In genomic region chr11:31368252-31368964, GRCm38 (mm10) we compare ENCODE assay signal across 8 mouse cellular contexts. TPM values are rescaled to one million over a fixed set of nuclear protein-coding genes. Genes with fewer than 3 reads are reported as not detected.
A peak's percentile ranks its signal among the peaks of the same experiment; 100 is the strongest.
DNase-seq lines count a peak whose midpoint lies in the region; ATAC-seq lines count a peak whose summit lies in the region.

No protein-coding gene starts in this region.

- no peaks in the 10 kb centered on the region for H3K9me3 ChIP-seq in megakaryocyte, embryonic 14.5 days
- H3K9me3 ChIP-seq in hindbrain, embryonic 11.5 days (ENCODE audit: control insufficient read depth, low read length) = no peaks in the 10 kb centered on the region
- H3K9me3 ChIP-seq in midbrain, embryonic 12.5 days = no peaks in the 10 kb centered on the region

- H3K27ac ChIP-seq in hindbrain, embryonic 11.5 days (ENCODE audit: low read depth, low read length) = no peak overlapping the region
- H3K27ac ChIP-seq in midbrain, embryonic 12.5 days (replicated peaks) = no peak overlapping the region

- peak overlapping the region; percentile 98 for H3K4me2 ChIP-seq in hindbrain, embryonic 11.5 days (replicated peaks; ENCODE audit: low read depth, low read length)
- peak overlapping the region; percentile 92 for H3K4me2 ChIP-seq in midbrain, embryonic 12.5 days (replicated peaks)

- peaks cover 68% of the 10 kb centered on the region for H3K4me1 ChIP-seq in megakaryocyte, embryonic 14.5 days
- H3K4me1 ChIP-seq in hindbrain, embryonic 11.5 days (replicated peaks; ENCODE audit: control insufficient read depth, insufficient read depth, low read length) = peaks cover 8% of the 10 kb centered on the region
- peaks cover 27% of the 10 kb centered on the region for H3K4me1 ChIP-seq in midbrain, embryonic 12.5 days

- WGBS in hindbrain, embryonic 11.5 days = 3% methylated on average over 36 of the region's 36 CpGs
- WGBS in midbrain, embryonic 12.5 days = 1% methylated on average over 36 of the region's 36 CpGs

- DNase-seq in cerebellum, postnatal 25 days = peak; percentile 11 to 16
- peak; percentile 41 for DNase-seq in hindbrain, embryonic 11.5 days (ENCODE audit: low spot score)

- peak overlapping the region; percentile 32 for H3K9ac ChIP-seq in hindbrain, embryonic 11.5 days (ENCODE audit: low read depth, low read length)
- peak overlapping the region; percentile 54 for H3K9ac ChIP-seq in midbrain, embryonic 12.5 days (replicated peaks)

- peaks cover 43% of the 10 kb centered on the region for H3K36me3 ChIP-seq in megakaryocyte, embryonic 14.5 days (replicated peaks; ENCODE audit: low read length)
- H3K36me3 ChIP-seq in hindbrain, embryonic 11.5 days (ENCODE audit: control insufficient read depth, insufficient read depth, low read length) = no peaks in the 10 kb centered on the region
- H3K36me3 ChIP-seq in midbrain, embryonic 12.5 days = no peaks in the 10 kb centered on the region

- peak overlapping the region; percentile 99 for H3K4me3 ChIP-seq in megakaryocyte, embryonic 14.5 days (replicated peaks)
- peak overlapping the region; percentile 50 for H3K4me3 ChIP-seq in hindbrain, embryonic 11.5 days (ENCODE audit: low read depth, low read length)
- H3K4me3 ChIP-seq in midbrain, embryonic 12.5 days = peak overlapping the region; percentile 55

- H3K27me3 ChIP-seq in megakaryocyte, embryonic 14.5 days (replicated peaks) = peaks cover 2% of the 10 kb centered on the region
- peaks cover 20% of the 10 kb centered on the region for H3K27me3 ChIP-seq in hindbrain, embryonic 11.5 days (ENCODE audit: control insufficient read depth, insufficient read depth, low read length)
- peaks cover 73% of the 10 kb centered on the region for H3K27me3 ChIP-seq in midbrain, embryonic 12.5 days

- ATAC-seq in cerebellum, adult (ENCODE audit: insufficient number of reproducible peaks, low FRiP score, low TSS enrichment) = no peak
- no peak for ATAC-seq in megakaryocyte, adult 5-6 weeks (ENCODE audit: poor library complexity, severe bottlenecking)
- peak; percentile 32; the same call in 1 of the 2 replicates for ATAC-seq in hindbrain, embryonic 11.5 days (ENCODE audit: low FRiP score)
- ATAC-seq in midbrain, embryonic 12.5 days (ENCODE audit: low FRiP score, low read depth) = peak; percentile 18
- no peak for ATAC-seq in megakaryocyte progenitor cell, adult 5-6 weeks (replicated peaks; ENCODE audit: poor library complexity)
- ATAC-seq in monocyte, adult 5-6 weeks (replicated peaks; ENCODE audit: insufficient number of reproducible peaks, low FRiP score, low TSS enrichment, poor library complexity, severe bottlenecking) = no peak

RNA-seq across cellular contexts. Expression of gene Stc2, which starts 1.5 kb away (rescaled TPM):
- polyA plus RNA-seq in megakaryocyte, embryonic 14.5 days (2012; ENCODE audit: insufficient read depth, low replicate concordance) = 10.8 and 15.5 TPM in 2 replicates
- total RNA-seq in megakaryocyte, adult 5-6 weeks (2015) = not detected in 2 replicates
- total RNA-seq in megakaryocyte, adult 5-6 weeks (2017) = 0.04 and 0.07 TPM in 2 replicates
- polyA plus RNA-seq in hindbrain, embryonic 11.5 days (2014; fragmentation: Nextera tagmentation; extraction: Ambion mirVana) = 0.64 and 0.96 TPM in 2 replicates
- 0.71 and 0.93 TPM in 2 replicates for polyA plus RNA-seq in midbrain, embryonic 12.5 days (2016; fragmentation: Nextera tagmentation; extraction: Ambion mirVana)
- total RNA-seq in megakaryocyte progenitor cell, adult 5-6 weeks (2015) = 0.17 and 0.22 TPM in 2 replicates
- total RNA-seq in megakaryocyte progenitor cell, adult 5-6 weeks (2017) = 0.37 and 1.3 TPM in 2 replicates
- not detected in 3 replicates for total RNA-seq in monocyte, adult 5-6 weeks (2017)

Comparison
In these comparisons a context has a peak if more than half of its experiments do, and no peak if none do; other contexts are left out.
1. ATAC-seq: peak in hindbrain, embryonic 11.5 days (single experiment) and midbrain, embryonic 12.5 days (single experiment); none in cerebellum, adult (single experiment), megakaryocyte, adult 5-6 weeks (single experiment), megakaryocyte progenitor cell, adult 5-6 weeks (single experiment) and monocyte, adult 5-6 weeks (single experiment).
2. Peak in every context shown above with its lines, with median percentiles within 50 percentile points of each other: H3K4me3 ChIP-seq.